Mouse (Mus musculus) gastrocnemius, adult 2 months (tissue): ENCODE data around the gene Hdac11. TPM values are rescaled to one million over a fixed set of nuclear protein-coding genes. Genes with fewer than 3 reads are reported as not detected.
A peak's percentile ranks its signal among the peaks of the same experiment; 100 is the strongest.

Source experiments
- DNase-seq: peaks from one replicate; pipeline ENCODE4 v3.0.0; 2022
- H3K27ac ChIP-seq: fragments of 200-600 bp; 2 replicates; pipeline ENCODE4 v1.8.1; 2022; ENCODE audit warnings: mild to moderate bottlenecking
- H3K4me3 ChIP-seq: fragments of 200-600 bp; 2 replicates; pipeline ENCODE4 v1.8.1; 2022; ENCODE audit warnings: mild to moderate bottlenecking, moderate library complexity
- CTCF ChIP-seq: fragments of 200-600 bp; IDR thresholded peaks from 2 replicates; pipeline ENCODE4 v1.8.1; 2022; ENCODE audit warnings: antibody characterized with exemption, mild to moderate bottlenecking, moderate library complexity
- intact Hi-C: fragments of 180-260 bp; cut with DNase I; formaldehyde crosslinking; loops from one replicate; pipeline ENCODE4 v1.15.1; 2025
- total RNA-seq, 2 experiments: library from RNA; stranded (reverse); gene quantifications; 2 replicates each; pipeline ENCODE4 v1.2.3; 2021

Gene Hdac11
- total RNA-seq, 2 experiments from 2014 or later, result 5.1 to 6.5 TPM

DNA sequence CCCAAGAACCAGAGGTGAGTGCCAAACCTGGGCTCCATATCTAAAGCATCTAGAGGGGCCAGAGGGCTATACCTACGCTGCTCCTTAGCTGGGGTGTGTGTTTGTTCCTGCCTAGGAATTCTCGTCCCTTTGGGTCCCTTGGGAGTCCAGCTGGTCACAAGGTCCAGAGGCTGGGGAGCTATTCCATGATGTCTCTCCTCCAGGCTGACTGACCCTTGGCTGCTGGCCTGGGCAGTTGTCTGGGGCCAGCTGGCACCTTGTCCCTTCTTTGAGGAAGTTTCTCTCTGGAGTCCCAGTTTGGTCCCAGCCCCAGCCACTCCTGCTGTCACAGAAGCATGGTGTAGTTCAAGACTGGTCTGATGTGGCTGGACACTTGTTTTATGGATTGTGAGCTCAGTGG is 24.9 kb downstream of the Hdac11 start:
- Histone ChIP-seq H3K4me3 (peak overlapping the region; percentile 13; the same call in 1 of the 2 replicates), H3K27ac (peak overlapping the region; percentile 85)
- intact Hi-C loops, result loop anchor here (5.0 kb wide), 1 partner anchor 36 kb away; no protein-coding TSS in a partner anchor
- peak; percentile 96 for DNase-seq
- no peak for TF ChIP-seq CTCF

DNA sequence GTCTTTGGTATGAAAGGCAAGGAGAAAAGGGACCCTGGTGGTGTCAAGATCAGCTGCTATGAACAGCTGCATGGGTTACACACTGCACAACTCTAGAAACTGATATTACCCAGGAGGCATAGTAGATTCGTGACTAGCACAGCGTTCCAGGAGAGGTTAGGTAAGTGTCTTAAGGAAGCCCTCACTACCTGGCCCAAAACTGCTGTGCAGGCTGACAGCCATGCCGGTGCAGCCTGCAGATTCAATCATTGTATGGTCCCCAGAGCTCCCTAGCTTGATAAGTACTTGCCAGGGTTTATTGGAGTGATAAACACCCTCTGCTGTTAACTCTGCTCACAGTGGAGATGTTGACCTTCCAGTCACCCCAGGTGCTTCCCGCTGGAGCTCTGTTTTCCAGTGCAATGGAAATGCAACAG is 25.6 kb downstream of the Hdac11 start:
- intact Hi-C loops, result loop anchor here (5.0 kb wide), 1 partner anchor 35 kb away; no protein-coding TSS in a partner anchor
- Histone ChIP-seq H3K4me3 (no peak overlapping the region), H3K27ac (peak overlapping the region; percentile 85)
- peak; percentile 56 for DNase-seq
- TF ChIP-seq CTCF, result no peak

DNA sequence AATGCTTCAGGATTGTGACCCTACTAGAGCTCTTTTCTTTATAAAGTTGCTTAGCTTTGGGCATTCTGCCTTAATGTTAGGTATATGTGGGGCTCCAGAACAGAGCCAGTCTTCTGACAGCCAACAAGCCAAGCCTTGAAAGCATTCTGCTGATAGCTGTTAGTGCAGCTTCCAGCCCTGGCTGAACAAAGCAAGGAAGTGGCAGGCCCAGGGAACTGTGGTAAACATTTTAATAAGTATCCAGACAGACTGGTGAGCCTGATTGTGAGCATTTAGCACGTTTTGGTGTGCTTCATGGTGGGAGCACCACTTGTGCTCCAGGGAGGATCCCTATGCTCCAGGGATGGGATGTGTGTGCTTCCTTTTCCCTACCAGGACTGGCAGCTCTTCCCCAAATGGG is 26.6 kb downstream of the Hdac11 start:
- intact Hi-C loops, result loop anchor here (5.0 kb wide), 1 partner anchor 34 kb away; no protein-coding TSS in a partner anchor
- TF ChIP-seq CTCF, result no peak
- H3K27ac ChIP-seq, result peak overlapping the region; percentile 85
- H3K4me3 ChIP-seq, result no peak overlapping the region
- DNase-seq, result no peak

DNA sequence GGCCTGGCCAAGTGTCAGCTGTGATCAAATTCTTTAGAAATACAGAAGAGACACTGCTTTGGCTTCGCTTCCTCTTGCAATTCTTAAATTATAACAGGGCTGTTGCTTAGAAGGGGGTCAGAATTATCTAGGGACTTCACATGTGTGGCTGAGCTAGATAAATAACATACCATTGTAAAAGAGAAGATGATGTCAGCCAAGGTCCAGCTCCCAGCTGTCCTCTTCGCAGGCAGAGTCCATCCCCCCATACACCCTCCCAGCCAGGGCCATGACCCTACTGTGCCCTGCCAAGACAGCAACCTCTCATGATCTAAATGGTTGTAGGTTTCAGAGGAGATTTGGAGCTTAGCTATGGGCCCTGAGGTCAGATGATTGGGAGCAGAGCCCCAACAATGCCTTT is 27.5 kb downstream of the Hdac11 start:
- Histone ChIP-seq H3K27ac (peak overlapping the region; percentile 85), H3K4me3 (no peak overlapping the region)
- intact Hi-C loops, result loop anchor here (5.0 kb wide), 1 partner anchor 33 kb away; no protein-coding TSS in a partner anchor
- peak; percentile 74 for DNase-seq
- TF ChIP-seq CTCF, result no peak

DNA sequence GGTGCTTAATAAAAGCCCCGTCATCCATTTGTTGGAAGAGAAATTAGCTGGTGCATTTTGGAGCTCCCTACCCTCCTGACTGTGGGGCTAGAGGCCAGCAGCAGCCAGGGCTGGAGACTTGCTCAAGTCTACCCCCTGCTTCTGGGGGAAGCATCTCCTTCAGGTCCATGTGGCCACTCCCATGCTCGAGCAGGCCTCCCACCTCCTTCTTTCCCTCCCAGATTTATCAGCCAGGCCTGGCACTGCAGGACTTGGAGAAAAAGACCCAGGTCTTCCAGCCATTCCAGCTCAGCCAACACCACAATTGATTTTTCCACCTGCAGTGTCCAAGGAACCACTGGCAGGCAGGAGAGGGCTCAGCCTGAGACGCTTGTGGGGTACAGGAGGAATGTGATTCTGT is 28.3 kb downstream of the Hdac11 start:
- Histone ChIP-seq H3K4me3 (no peak overlapping the region), H3K27ac (peak overlapping the region; percentile 85)
- DNase-seq, result peak; percentile 67
- TF ChIP-seq CTCF, result no peak
- intact Hi-C loops, result loop anchor here (5.0 kb wide), 1 partner anchor 33 kb away; no protein-coding TSS in a partner anchor

DNA sequence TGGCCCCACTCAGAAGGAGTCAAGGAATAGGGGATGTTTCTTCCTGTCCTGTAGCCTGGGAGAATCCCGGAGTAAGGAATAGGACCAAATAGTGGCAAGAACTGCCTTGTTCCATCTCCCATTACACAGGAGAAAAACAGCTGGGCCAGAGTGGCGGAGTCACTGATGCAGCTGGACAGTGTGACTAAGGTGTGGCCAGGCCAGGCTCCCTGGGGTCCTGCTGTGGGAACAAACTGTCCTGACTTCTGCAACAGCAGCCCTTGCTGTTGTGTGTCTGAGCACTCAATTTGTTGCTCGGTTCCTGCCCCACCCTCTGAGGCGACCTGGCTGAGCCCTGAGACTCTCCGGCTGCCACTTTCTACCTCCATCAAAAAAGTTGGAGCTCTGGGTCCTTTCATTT is 29.0 kb downstream of the Hdac11 start:
- TF ChIP-seq CTCF, result no peak
- peak overlapping the region; percentile 85 for H3K27ac ChIP-seq
- H3K4me3 ChIP-seq, result no peak overlapping the region
- DNase-seq, result peak; percentile 90
- intact Hi-C loops, result no loop called here

DNA sequence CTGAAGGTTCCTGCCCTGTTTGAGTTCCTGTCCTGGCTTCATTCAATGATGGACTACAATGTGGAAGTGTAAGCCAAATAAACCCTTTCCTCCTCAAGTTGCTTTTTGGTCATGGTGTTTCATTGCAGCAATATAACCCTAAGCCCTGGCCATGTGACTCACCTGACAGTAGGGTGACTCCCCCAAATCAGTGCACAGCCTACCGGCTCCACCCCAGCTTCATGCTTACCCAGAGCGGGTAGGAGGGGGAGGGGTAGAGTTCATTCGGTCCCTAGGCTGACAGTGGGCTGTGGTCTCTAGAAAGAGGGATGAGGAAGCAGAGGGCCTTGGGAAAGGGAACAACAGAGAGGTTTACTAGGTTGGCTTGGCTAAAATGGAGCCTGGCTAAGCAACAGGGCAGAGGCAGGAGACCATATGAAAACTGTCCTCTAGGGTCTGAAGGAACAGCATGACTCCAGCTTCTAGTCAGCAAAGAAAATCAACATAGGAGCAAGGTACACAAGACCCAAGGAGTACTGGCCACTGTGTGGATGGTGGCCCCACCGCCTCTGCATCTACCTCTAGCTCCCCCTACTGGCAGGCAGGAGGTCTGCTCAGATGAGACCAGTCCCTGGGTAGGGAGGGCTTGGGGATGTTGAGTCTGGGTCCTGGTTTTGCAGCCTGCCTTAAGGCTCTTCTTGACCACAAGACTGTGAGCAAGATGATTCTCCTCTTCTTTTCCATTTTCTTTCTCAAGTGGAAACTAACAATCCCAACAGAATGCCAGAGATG is 29.9 kb downstream of the Hdac11 start:
- intact Hi-C loops, result no loop called here
- Histone ChIP-seq H3K4me3 (no peak overlapping the region), H3K27ac (peak overlapping the region; percentile 85)
- peak; percentile 82 for TF ChIP-seq CTCF
- peak; percentile 58 for DNase-seq

DNA sequence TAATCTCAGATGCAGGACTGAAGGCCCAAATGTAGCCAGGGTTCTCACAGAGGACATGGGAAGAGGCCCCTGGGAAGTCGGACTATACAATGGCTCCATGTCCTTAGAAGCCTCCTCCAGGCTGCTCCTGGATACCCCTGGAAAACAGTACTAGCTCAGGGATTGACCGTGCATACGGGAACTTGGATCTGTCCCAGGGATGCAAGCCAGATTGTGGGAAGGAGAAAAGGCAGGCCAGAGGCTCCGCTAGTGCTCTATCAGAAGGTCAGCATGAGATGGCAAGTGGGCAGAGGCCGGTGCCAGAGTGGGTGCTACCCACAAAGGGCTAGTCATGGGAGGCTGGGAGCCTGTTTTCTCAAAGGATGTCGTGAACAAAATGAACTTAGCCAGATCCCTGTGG is 30.5 kb downstream of the Hdac11 start:
- intact Hi-C loops, result no loop called here
- peak; percentile 42 for DNase-seq
- H3K27ac ChIP-seq, result peak overlapping the region; percentile 85
- no peak for TF ChIP-seq CTCF
- no peak overlapping the region for H3K4me3 ChIP-seq

DNA sequence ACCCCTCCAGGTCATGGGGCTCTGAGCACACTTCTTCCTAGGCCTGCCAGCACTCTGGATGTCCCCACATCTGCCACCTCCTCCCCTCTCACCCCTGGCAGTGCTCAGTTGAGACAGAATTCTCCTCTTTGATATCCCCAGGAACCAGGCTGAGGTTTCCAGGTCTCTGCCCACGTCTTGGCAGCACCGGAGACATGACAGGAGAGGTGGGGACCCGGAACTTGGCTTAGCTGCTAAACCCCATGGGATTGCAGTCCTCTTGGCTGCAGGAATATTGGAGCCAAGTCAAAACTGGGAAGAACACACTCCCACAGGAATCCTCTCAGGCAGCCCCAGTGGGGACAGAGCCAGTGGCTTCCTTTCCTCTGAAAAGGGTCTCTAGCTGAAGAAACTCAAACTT is 31.4 kb downstream of the Hdac11 start:
- no peak for TF ChIP-seq CTCF
- Histone ChIP-seq H3K4me3 (no peak overlapping the region), H3K27ac (peak overlapping the region; percentile 85)
- intact Hi-C loops, result no loop called here
- DNase-seq, result peak; percentile 39

DNA sequence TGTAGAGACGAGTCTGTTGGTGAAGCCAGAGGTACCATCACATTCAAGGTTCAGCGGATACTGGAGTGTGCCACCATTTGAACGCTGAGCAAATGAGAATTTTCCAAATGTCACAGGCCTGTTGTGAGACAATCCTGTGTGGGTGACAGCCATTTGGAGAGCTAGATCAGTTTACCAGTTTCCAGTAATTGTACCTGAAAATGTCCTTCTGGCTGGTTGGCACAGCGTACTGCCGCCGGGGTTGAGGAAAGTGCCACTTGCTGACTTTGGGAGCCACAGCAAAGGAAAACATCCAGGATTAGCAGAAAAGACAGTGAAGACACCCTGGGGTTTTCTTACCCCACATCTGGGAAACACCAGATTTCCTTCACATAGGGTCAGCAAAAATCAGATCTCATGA is 33.5 kb downstream of the Hdac11 start:
- H3K27ac ChIP-seq, result no peak overlapping the region
- intact Hi-C loops, result no loop called here
- TF ChIP-seq CTCF, result no peak
- H3K4me3 ChIP-seq, result no peak overlapping the region
- no peak for DNase-seq

DNA sequence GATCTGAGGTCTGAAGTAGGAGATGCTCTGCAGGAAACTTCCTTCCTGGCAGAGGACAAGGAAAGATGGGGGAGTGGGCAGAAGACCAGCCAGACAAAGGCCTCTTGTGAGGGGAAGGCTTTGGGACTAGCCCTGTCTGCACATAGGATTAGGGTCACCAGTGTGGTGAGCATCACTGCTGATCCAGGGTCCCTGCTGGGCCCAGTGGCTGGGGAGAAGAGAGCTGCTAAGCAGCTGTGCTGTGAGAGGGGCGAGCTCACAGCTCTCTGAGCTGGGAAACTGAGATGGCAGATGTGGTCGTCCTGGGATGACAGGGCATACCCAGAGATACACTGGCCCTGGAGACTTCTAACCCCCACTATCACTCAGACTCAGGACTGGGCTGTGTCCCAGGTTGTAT is 35.0 kb downstream of the Hdac11 start:
- no peak overlapping the region for H3K4me3 ChIP-seq
- intact Hi-C loops, result no loop called here

DNA sequence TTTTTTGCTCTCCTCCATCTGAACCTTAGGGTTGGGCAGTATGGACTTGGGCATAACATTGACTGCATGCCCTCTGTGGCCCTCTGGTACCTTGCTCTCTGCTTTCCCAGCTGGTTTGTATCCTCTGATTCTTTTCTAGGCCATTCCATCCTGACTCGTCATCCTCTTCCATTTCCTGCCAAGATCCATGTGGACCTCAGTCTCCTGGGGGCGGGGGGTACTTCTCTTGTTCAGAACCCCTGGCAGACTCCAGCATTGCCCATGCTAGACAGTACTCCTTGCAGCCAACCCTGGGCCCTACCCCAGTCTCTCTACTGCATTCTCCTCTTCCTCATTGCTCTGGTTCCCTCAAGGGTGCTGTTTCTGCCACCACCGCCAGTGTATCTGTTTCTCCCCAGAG is 36.0 kb downstream of the Hdac11 start:
- Histone ChIP-seq H3K4me3 (no peak overlapping the region), H3K27ac (no peak overlapping the region)
- TF ChIP-seq CTCF, result no peak
- DNase-seq, result no peak
- intact Hi-C loops, result no loop called here

More for the DNA sequence above, 35.0 kb downstream of the Hdac11 start:
- DNase-seq, result no peak
- H3K27ac ChIP-seq, result no peak overlapping the region
- TF ChIP-seq CTCF, result no peak

DNA sequence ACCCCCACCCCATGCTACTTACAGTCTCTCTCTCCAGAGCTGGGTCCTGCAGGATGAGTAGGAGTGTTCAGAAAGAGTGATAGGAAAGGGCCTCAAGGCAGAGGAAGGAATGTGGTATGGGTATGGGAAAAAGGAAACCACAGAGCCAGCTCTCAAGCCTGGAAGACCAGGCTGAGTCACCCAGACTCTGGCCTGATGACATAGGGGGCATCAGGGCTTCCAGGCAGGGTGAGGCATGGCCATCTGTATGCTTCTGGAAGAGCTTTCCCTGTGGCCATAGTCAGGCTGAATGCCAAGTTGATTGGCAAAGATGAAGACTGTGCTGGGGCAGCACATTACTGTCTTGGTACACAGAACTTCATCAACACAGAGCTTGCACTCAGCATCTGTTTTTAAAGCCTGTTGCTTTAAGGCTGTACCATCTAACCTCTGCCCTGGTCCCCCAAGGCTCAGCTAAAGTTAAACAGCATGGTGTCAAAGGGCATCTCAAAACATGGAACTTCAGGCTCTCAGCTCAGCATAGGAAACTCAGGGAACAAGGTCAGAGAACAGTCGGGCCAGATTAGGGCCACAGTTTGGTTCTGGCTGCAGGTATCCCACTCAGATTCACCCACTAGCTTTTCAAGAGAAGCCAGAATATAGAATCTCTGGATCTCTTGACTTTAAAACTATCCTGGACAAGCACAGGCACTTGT is 36.5 kb downstream of the Hdac11 start:
- TF ChIP-seq CTCF, result no peak
- Histone ChIP-seq H3K4me3 (no peak overlapping the region), H3K27ac (no peak overlapping the region)
- no peak for DNase-seq
- intact Hi-C loops, result no loop called here

DNA sequence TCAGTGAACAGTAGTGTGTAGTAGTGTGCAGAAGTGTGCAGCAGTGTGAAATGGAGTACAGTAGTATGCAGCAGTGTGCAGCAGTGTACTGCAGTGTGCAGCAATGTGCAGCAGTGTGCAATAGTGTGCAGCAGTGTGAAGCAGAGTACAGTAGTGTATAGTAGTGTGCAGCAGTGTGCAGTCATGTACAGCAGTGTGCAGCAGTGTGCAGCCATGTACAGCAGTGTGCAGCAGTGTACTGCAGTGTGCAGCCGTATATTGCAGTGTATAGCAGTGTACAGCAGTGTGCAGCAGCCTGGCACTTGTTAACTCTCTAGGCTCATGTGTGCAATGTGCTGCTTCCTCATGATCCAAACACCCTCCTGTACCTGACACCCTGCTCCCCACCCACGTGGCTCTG is 42.0 kb downstream of the Hdac11 start:
- intact Hi-C loops, result no loop called here
- TF ChIP-seq CTCF, result no peak
- no peak for DNase-seq
- Histone ChIP-seq H3K4me3 (no peak overlapping the region), H3K27ac (no peak overlapping the region)
